Mouse (Mus musculus) erythroblast, embryonic 14.5 days (primary cell): ENCODE measurements around the gene Zfp385c. TPM values are rescaled to one million over a fixed set of nuclear protein-coding genes. Genes with fewer than 3 reads are reported as not detected.

Experiments
- H3K27me3 ChIP-seq: 2 replicates; pipeline ENCODE4 v1.6.1; 2012; ENCODE audit warnings: inconsistent platforms; ENCODE audit not compliant: control insufficient read depth
- H3K36me3 ChIP-seq: 2 replicates; pipeline ENCODE4 v1.6.1; 2012; ENCODE audit warnings: mild to moderate bottlenecking, inconsistent platforms; ENCODE audit not compliant: control insufficient read depth
- H3K4me1 ChIP-seq: 2 replicates; pipeline ENCODE4 v1.6.1; 2012; ENCODE audit warnings: inconsistent platforms; ENCODE audit not compliant: control insufficient read depth
- H3K4me3 ChIP-seq: replicated peaks from 2 replicates; pipeline ENCODE3; 2012; ENCODE audit warnings: moderate library complexity, mild to moderate bottlenecking, inconsistent platforms
- H3K9me3 ChIP-seq: 2 replicates; pipeline ENCODE4 v1.6.1; 2012; ENCODE audit warnings: low read length, inconsistent platforms, mixed read lengths; ENCODE audit not compliant: control insufficient read depth
- GATA1 ChIP-seq: IDR thresholded peaks from 2 replicates; pipeline ENCODE4 v1.6.1; 2012; ENCODE audit warnings: low read length, inconsistent platforms, mixed read lengths
- TAL1 ChIP-seq: IDR thresholded peaks from 3 replicates; pipeline ENCODE4 v1.6.1; 2012; ENCODE audit warnings: low read length, inconsistent platforms, mixed read lengths
- polyA plus RNA-seq: library from polyadenylated mRNA; stranded (reverse); fragments of >175 nt; gene quantifications from 2 replicates; pipeline ENCODE4 v1.2.3, GENCODE M21; 2012

The Zfp385c gene
- polyA plus RNA-seq, 1 experiment: not detected

DNA sequence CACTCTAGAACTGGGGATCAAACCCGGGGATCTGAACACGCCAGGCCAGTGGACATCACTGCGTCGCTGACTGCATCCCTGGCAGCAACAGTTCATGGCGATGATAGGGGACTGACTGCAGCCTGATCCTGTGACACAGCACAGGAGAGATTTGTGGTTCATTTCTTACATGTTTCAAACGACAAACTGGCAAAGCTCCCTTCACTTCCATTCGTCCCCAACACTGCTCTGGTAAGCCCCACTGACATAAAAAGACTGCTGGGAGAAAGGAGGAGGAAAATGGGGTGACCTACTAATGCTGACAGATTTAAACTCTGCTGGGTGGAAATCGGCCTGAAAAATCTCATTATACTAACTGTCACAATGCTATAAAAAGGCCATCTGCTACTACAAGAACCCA lies 88.4 kb downstream of the Zfp385c start:
- H3K36me3 ChIP-seq: peaks cover 75% of the 10 kb centered on the region

GRCm38 (mm10) chr11:100603155-100603554 lies 89.1 kb downstream of the Zfp385c start:
- peaks cover 75% of the 10 kb centered on the region for H3K36me3 ChIP-seq
- H3K27me3 ChIP-seq: no peaks in the 10 kb centered on the region
- TF ChIP-seq GATA1 (no peak), TAL1 (no peak)
- H3K4me3 ChIP-seq: no peak overlapping the region
- H3K9me3 ChIP-seq: no peaks in the 10 kb centered on the region
- H3K4me1 ChIP-seq: peaks cover 12% of the 10 kb centered on the region

More for the DNA sequence above, 88.4 kb downstream of the Zfp385c start:
- Histone ChIP-seq H3K9me3 (no peaks in the 10 kb centered on the region), H3K27me3 (no peaks in the 10 kb centered on the region), H3K4me1 (peaks cover 12% of the 10 kb centered on the region), H3K4me3 (no peak overlapping the region)
- no peak for TF ChIP-seq GATA1
- TF ChIP-seq TAL1: no peak

GRCm38 (mm10) chr11:100601372-100601771 lies 90.9 kb downstream of the Zfp385c start:
- Histone ChIP-seq H3K27me3 (no peaks in the 10 kb centered on the region), H3K9me3 (no peaks in the 10 kb centered on the region), H3K36me3 (peaks cover 82% of the 10 kb centered on the region), H3K4me3 (no peak overlapping the region), H3K4me1 (peaks cover 12% of the 10 kb centered on the region)
- TF ChIP-seq GATA1 (no peak), TAL1 (no peak)

DNA sequence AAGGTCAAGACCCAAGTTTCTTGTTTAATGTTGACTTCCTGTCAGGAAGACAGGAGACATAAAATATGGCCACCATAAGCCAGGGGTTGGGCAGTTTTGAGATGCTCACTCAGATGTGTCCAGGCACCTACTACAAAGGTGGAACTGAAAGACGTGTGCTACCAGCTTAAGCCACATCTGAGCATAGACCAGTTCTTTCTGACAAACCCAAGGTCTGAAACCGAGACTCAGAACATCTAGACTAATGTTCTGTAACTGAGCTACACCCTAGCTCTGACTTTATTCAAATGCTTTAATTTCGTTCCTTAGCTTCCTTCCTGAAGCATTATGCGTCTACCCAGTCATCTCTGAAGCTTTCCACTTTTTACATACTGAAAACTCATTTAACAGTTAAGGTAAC lies 94.2 kb downstream of the Zfp385c start:
- Histone ChIP-seq H3K27me3 (no peaks in the 10 kb centered on the region), H3K4me1 (peaks cover 9% of the 10 kb centered on the region), H3K9me3 (no peaks in the 10 kb centered on the region), H3K4me3 (no peak overlapping the region), H3K36me3 (peaks cover 91% of the 10 kb centered on the region)
- no peak for TF ChIP-seq GATA1
- TF ChIP-seq TAL1: no peak

DNA sequence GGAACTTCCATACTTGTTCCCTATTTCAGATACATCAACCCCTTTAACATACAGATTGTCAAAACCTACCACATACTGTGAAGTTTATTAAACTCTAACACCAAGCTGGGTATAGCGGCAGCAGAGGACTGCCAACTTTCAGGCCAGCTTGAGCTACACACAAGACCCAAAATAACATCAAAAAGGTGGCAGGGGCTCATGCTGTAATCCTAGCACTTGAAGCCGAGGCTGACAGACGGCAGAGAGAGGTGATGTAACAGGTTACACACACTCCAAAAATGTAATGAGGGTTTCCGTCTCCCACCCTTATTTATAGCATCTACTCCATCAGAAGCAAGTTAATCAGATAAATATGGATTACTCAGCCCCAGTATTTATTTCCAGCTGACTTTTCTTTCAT lies 96.7 kb downstream of the Zfp385c start:
- Histone ChIP-seq H3K9me3 (no peaks in the 10 kb centered on the region), H3K4me1 (no peaks in the 10 kb centered on the region), H3K27me3 (no peaks in the 10 kb centered on the region), H3K36me3 (peaks cover 98% of the 10 kb centered on the region), H3K4me3 (no peak overlapping the region)
- TF ChIP-seq TAL1 (no peak), GATA1 (no peak)

DNA sequence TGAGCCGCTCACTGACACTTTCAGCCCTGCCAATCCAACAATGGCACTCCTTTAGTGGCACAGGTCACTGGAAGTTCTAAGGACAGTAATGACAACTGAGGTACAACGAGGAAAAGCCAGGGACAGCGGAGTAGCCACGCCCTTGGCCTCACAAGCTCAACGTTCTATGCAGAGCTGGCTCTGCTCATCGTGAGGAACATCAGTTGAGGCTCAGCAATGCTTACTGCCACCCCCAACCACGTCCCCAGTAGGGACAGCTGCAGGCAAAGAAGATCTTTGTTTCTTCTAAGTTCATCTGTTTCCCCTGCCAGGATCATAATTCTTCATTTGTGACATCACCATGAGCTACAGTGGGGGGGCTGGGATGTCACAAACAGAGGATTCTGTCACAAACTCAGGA lies 97.6 kb downstream of the Zfp385c start:
- no peak for TF ChIP-seq GATA1
- no peak for TF ChIP-seq TAL1
- Histone ChIP-seq H3K4me1 (no peaks in the 10 kb centered on the region), H3K9me3 (no peaks in the 10 kb centered on the region), H3K27me3 (no peaks in the 10 kb centered on the region), H3K36me3 (peaks cover 96% of the 10 kb centered on the region), H3K4me3 (no peak overlapping the region)

- Histone ChIP-seq H3K9me3 (no peaks in the 10 kb centered on the region), H3K4me1 (no peaks in the 10 kb centered on the region), H3K27me3 (no peaks in the 10 kb centered on the region), H3K4me3 (no peak overlapping the region), H3K36me3 (peaks cover 95% of the 10 kb centered on the region)
- TF ChIP-seq GATA1: no peak
- no peak for TF ChIP-seq TAL1
Measured at GRCm38 (mm10) chr11:100592346-100593046, 99.8 kb downstream of the Zfp385c start.

DNA sequence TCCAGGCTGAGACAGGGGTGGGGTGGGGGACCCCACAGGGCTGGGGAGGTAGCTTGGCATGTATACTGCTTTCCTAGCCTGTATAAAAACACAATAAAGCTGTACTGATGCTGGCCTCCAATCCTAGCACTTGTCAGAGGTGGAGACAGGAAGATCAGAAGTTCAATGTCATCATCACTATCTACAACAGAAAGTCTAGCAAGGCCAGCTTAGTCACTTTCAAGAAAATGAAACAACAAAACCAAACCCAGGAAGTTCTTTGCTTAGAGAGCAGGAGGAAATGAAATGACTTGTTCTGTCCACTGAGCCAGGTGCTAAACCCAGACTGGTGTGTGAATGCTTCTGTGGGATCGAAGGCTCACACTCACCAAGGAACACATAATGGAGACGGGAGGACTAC lies 103.8 kb downstream of the Zfp385c start:
- no peaks in the 10 kb centered on the region for H3K27me3 ChIP-seq
- peaks cover 97% of the 10 kb centered on the region for H3K36me3 ChIP-seq
- TF ChIP-seq TAL1 (no peak), GATA1 (no peak)
- no peak overlapping the region for H3K4me3 ChIP-seq
- no peaks in the 10 kb centered on the region for H3K9me3 ChIP-seq
- no peaks in the 10 kb centered on the region for H3K4me1 ChIP-seq

- Histone ChIP-seq H3K4me1 (no peaks in the 10 kb centered on the region; the same call in 1 of the 2 replicates), H3K36me3 (peaks cover 98% of the 10 kb centered on the region), H3K9me3 (no peaks in the 10 kb centered on the region), H3K27me3 (no peaks in the 10 kb centered on the region), H3K4me3 (no peak overlapping the region)
- no peak for TF ChIP-seq TAL1
- TF ChIP-seq GATA1: no peak
Measured at GRCm38 (mm10) chr11:100585148-100585547, 107.1 kb downstream of the Zfp385c start.
